Mouse (Mus musculus): ENCODE results near the gene Olfr1512. TPM values are rescaled to one million over a fixed set of nuclear protein-coding genes. Genes with fewer than 3 reads are reported as not detected.

Olfr1512 gene
- total RNA-seq, 2 experiments from 2014 or later, result not detected

Other genes with a start within 250 kb of the Olfr1512 start
- 10 to 100 TPM; 44.0 to 47.8 TPM for gene Supt16, start 181.8 kb downstream of the Olfr1512 start, total RNA-seq (2021)
- 10 to 100 TPM; 76.4 to 78.8 TPM for gene Chd8, start 121.4 kb downstream of the Olfr1512 start, total RNA-seq (2021)
- 10 to 100 TPM; 41.8 to 42.0 TPM for gene Tox4, start 100.0 kb downstream of the Olfr1512 start, total RNA-seq (2021)
- 10 to 100 TPM in 1 of 2 experiments, 1 to 10 TPM in 1; 9.1 to 12.5 TPM for gene Rab2b, start 99.6 kb downstream of the Olfr1512 start, total RNA-seq (2021)
- gene Mettl3, start 74.0 kb downstream of the Olfr1512 start, total RNA-seq (2021), result 10 to 100 TPM; 22.1 to 24.8 TPM
- 1 to 10 TPM; 7.2 to 7.4 TPM for gene Sall2, start 50.4 kb downstream of the Olfr1512 start, total RNA-seq (2021)
- gene Olfr1513, start 22.8 kb downstream of the Olfr1512 start, total RNA-seq (2021), result not detected
- gene Olfr1511, start 18.2 kb upstream of the Olfr1512 start, total RNA-seq (2021), result not detected
- not detected for gene Olfr1510, start 35.2 kb upstream of the Olfr1512 start, total RNA-seq (2021)
- not detected for gene Olfr1509, start 63.8 kb upstream of the Olfr1512 start, total RNA-seq (2021)
- gene Olfr1508, start 88.3 kb upstream of the Olfr1512 start, total RNA-seq (2021), result under 1 TPM in 1 of 2 experiments, not detected in 1; 0.05 TPM
- gene Olfr1507, start 116.6 kb upstream of the Olfr1512 start, total RNA-seq (2021), result under 1 TPM in 1 of 2 experiments, not detected in 1; 0.67 TPM

Data from gastrocnemius, postnatal 4 days (tissue).